Mouse (Mus musculus): Measurements from ENCODE around the gene Acsbg1.
"Not testable (repeated sequence)": the region's sequence is repeated elsewhere in the genome, so short reads cannot be mapped to it uniquely, and the experiment has no call there.

The Acsbg1 gene

DNA sequence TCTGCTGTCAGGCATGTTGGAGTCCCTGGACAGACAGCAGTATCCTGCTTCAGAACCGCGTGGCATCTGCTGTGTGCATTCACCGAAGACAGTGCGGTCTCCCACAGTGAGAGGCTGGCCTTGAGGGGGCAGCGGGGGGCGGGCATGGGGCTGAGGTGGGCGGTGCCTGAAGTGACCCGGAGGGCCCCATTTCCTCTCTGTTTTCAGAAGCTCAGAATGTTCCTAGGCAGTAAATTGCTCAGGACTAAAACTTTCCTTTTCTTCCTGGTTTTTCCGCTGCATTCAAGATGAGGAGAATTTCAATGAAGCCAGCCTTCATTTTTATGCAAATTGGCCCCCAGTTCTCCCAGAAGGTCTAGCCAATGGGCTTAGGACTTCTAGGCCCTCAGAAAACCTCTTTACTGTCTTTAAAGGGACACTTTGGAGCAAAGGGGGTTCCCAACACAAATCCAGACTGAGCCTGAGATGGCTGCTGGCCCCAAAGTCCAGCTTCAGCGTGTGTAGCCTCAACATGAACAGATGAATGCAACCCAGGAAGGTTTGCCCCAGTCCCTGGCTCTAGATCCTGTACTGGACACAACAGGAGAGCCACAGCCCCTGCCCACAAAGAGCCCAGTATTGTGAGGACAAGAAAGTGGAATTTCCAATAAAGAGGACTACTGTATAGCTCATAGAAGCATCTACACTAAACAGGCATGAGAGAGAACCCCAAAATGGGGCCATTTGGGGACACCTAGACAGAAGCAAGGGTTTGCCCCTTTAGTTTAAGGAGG is at the start of gene Acsbg1:
TSS of gene Acsbg1 (minus strand) at position 266 of the 773 bp plus-strand sequence.
- no peak for DNase-seq

- DNase-seq = no peak
Observed at GRCm38 (mm10) chr9:54708085-54708484, 46.4 kb upstream of the Acsbg1 start.

DNA sequence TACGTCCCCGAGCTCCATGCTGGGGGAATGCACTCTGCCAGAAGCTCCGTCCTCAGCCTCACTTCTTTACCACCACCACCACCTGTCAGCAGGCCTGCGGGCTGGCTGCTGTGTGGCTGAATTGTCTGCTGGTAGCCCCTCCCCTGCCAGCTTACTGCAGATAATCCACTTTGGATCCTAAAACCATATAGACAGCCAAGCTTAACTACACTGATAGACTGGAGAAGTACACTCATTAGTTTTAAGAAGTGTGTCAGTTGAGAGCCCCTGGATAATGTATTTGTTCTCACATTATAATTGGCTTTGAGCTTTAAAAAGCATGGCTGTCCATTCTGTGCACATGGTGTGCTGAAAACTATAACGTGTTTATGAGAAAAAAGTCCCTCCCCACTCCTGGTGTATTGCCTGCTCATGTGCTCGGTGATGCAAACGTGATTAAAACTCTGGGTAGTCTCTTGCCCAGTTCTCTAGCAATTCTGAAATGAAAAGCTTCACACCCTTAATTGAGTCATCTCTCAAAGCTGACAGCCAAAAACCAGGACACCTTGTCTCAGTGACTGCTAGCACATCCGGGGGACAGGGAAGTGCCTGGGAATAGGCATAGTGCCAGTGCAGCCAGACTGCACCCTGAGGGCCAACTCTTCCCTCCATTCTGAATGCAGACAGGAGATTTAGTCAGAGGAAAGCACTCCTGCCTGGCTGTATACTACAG is 45.8 kb upstream of the Acsbg1 start:
- no peak for DNase-seq

DNA sequence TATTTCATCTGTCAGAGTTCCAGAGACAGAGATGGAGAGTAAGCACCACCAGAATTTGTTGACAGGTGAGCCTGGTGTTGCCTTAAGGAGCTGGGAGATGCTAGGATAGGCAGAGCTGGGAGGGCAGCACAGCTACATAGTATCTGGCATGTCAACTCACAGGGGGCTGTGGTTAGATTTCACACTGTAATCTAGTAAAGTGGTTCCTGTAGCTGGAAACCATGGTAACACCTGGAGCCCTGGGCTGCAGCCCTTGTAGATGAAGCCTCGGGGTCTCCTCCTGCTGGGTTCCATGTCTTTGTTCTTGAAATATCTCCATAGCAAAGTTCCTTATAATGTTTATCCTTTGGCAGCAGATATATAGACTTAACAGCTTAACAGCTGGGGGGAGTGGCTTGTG is 43.9 kb upstream of the Acsbg1 start:
- DNase-seq = no peak

GRCm38 (mm10) chr9:54704361-54704760 is 42.7 kb upstream of the Acsbg1 start:
- no peak for DNase-seq

GRCm38 (mm10) chr9:54702581-54702980 is 40.9 kb upstream of the Acsbg1 start:
- DNase-seq = no peak

DNA sequence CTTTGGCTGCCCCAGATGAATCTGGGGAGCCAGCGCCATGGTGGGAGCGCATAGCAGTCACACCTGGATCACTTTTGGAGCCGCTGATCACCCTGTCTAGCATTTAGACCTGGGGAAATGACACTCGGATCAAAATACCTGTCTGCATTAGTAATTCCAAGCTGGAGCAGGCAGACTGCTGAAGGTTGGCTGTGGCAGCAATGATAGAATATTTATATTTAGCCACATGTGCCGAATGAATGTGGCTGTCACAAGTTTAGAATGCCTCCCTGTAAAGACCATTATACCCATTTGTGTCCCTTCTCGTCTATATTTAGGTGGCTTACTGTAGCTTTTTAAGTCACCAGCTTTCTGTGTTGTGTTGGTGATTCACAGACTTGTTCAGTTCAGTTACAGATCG is 39.1 kb upstream of the Acsbg1 start:
- no peak for DNase-seq

- no peak for DNase-seq
Observed at GRCm38 (mm10) chr9:54700174-54700475, 38.5 kb upstream of the Acsbg1 start.

GRCm38 (mm10) chr9:54699345-54700173 is 37.9 kb upstream of the Acsbg1 start:
- peak in 1 of 2 experiments; percentile 15 for DNase-seq

DNA sequence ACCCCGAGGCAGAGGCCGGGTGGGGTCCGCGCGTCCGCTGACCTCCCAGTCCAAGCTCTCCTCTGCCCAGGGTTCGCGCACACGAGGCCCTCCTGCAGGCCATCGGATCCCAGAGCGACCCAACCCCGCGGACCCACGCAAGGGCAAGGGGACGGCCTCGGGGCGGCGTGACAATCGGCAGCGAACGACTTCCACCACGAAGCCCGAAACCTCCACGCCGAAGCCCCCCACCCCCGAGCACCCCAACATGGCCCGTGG is 37.3 kb upstream of the Acsbg1 start:
- no peak for DNase-seq

DNA sequence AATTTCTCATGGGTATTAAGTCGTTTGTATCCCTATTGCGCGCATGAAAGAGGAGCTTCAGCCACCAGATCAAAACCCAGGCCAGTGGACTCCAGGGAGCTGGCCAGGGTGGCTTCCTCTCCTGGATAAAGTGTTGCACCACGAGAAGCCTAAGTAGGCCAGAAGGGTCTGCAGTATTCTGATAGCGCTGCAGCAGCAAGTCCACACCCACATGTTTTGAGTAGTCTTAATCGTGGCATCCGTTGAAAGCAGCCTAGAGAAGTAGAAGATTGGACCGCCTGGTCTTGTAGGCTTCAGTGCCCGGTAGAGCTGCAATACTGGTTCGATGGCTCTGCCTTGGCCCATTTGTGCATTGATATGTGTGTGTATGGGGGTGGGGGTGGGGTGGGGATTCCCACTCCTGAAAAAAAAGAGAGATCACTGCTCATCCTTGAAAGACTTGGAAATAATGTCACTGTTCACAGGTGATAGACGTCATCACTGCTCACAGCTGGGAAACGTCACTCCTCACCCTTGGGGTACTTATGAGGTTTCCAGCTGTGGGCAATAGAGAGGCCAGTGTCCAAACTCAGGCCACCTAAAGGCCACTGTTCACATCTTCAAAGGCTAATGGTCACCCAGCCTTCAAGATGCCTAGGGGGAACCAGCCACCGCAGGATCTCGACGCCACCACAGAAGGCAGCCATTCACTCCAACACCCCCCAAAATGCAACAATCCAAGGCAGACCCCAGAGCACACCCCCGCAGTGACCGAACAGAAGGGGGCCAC is 36.8 kb upstream of the Acsbg1 start, which contains the start of gene Dnaja4:
TSS of gene Dnaja4 (plus strand) at position 556 of the 769 bp plus-strand sequence.
- no peak for DNase-seq

DNA sequence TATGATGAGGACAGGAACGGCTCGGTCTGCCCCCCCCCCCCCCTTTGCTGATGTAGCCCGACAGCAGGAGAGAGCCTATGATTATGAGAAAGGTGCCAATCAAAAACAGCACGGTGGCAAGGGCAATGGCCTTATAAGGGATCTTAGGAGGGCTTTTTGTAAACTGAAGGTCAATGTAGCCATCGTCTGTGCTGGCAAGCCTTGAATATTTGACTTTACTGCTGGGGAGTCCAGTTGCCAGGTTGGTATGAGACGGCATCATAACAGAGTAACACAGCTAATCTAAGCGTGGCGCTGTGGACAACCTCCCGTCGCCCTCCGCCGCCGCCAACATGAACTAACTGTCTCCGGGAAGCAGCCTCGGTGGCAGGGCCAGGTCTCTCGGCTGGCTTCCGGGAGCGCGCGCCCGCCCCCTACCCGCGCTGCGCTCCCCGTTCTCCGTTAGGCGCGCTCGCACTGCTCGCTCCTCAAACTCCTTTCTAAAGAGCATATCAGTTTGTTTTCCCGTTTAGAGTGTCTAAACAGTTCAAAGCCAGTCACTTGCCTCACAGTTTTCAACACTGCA is 29.7 kb upstream of the Acsbg1 start:
- DNase-seq = not testable (repeated sequence)

GRCm38 (mm10) chr9:54690697-54691096 is 29.0 kb upstream of the Acsbg1 start:
- DNase-seq = not testable (repeated sequence)

- DNase-seq = no peak
Observed at GRCm38 (mm10) chr9:54689446-54689845, 27.8 kb upstream of the Acsbg1 start.

- no peak for DNase-seq
Observed at GRCm38 (mm10) chr9:54687246-54688236, 25.9 kb upstream of the Acsbg1 start.

DNA sequence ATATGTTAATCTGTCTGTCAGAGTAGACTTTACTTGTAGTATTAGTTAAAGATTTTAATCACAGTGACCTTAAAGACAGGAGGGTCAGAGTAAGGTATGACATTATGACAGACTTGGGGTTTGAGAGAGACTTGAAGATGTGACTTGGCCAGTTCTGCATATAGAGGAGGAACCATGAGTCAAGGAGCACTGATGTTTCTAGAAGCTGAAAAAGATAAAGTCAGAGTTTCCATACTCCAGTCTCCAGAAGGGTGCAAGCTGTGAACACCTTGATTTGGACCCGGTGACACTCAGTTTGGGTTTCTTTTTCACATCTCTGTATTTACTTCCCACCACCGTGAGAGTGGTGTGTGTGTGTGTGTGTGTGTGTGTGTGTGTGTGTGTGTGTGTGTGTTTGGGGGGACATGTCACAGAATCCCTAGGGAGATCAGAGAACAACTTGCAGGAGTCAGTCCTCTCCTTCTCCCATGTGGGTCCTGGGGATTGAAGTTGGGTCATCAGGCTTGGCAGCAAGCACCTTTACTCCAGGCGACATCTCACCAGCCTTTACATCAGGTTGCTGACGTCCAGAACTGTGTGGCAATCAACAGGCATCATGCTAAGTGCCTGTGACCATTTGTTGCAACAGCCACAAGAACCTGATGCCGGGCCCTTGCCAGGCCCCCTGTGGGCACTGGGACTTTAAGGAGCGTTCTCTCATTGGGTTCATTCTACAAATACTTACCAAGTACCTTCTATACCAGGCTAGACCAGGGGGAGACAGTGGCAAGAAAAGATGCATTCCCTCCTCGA is 22.3 kb upstream of the Acsbg1 start:
- DNase-seq = no peak

- no peak for DNase-seq
Observed at GRCm38 (mm10) chr9:54682846-54683245, 21.2 kb upstream of the Acsbg1 start.

DNA sequence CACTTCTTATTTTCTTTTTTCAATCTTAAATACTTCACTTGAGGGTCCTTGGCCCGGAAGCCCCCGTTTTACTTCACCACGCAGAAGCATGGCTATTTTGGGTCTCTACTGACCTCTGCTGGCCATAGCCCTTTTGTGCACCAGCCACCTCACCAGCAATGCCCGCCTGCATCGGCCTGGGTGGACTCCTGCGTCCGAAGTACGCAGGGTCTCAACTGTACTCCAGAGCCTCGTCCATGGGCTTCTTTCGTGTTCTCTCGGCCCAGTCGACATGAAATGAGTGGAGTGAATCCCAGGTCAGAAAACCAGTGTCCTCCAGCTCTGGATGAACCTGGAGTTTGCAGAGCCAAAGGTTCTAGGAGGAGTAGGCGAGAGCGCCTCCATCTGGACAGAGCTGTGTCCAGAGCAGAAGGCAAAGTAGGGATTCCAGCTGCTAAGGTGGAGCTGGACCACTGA is 14.9 kb upstream of the Acsbg1 start:
- peak; percentile 11 to 13 for DNase-seq

- DNase-seq = no peak
Observed at GRCm38 (mm10) chr9:54673887-54674286, 12.2 kb upstream of the Acsbg1 start.

DNA sequence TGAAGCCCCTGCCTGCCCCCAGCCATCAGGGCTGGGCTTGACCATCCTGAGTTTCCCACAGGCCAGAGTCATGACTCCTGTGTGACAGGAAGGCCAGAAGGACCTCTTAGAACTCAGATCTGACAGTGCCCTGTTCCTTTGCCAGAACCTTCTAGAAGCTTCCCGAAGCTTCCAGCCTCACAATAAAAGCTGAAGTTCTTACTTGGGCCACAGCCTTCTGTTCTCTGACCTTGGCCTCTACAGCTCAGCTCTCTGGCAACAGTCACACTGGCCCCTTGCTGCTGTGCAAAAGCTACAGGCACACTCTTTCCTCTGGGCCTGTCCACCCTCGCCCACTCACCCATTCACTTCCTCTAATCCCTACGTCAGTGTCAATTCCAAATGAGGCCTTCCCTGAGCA is 10.3 kb upstream of the Acsbg1 start:
- DNase-seq = no peak
